Mouse (Mus musculus) macrophage (primary cell): Measurements from ENCODE around the gene Snx30. TPM values are rescaled to one million over a fixed set of nuclear protein-coding genes. Genes with fewer than 3 reads are reported as not detected.
A peak's percentile ranks its signal among the peaks of the same experiment; 100 is the strongest.

Source experiments
- H3K27ac ChIP-seq: fragments of 350-480 bp; formaldehyde crosslinking; 2 replicates; pipeline ENCODE4 v1.9.0; 2021
- H3K36me3 ChIP-seq: fragments of 350-480 bp; formaldehyde crosslinking; 2 replicates; pipeline ENCODE4 v1.9.0; 2021; ENCODE audit errors: inconsistent target
- H3K4me3 ChIP-seq: fragments of 350-480 bp; formaldehyde crosslinking; 2 replicates; pipeline ENCODE4 v1.9.0; 2021; ENCODE audit errors: inconsistent target
- H3K79me2 ChIP-seq: fragments of 350-480 bp; formaldehyde crosslinking; 2 replicates; pipeline ENCODE4 v1.9.0; 2021; ENCODE audit errors: inconsistent target
- WGBS: methylation state at CpG from one replicate; pipeline ENCODE4 v1.1.7; 2026; ENCODE audit warnings: inconsistent platforms; ENCODE audit not compliant: missing documents; 5-methylcytosine and 5-hydroxymethylcytosine counted together
- polyA plus RNA-seq: library from polyadenylated mRNA; stranded (reverse); fragments of 250-400 nt; gene quantifications from 3 replicates; pipeline ENCODE4 v1.2.4, GENCODE M21; 2018; ENCODE audit warnings: inconsistent platforms
- total RNA-seq, 78 experiments: library from RNA; depleted of rRNA; stranded (reverse); fragments of 250-400 nt; gene quantifications; 1 replicate in 9 of 78; 2 replicates in 24 of 78; 3 replicates in 43 of 78; 4 replicates in 2 of 78; pipeline ENCODE4 v1.2.4; 2018; ENCODE audit warnings: inconsistent platforms in 56 of 78

The Snx30 gene
- 100 to 1,000 TPM in 4 of 26 experiments, 10 to 100 TPM in 22; 12.5 to 112 (median 76.3) TPM for total RNA-seq (2018; cell fraction: chromatin; rRNA removed)
- 10 to 100 TPM; 10.1 to 37.3 (median 27.0) TPM for total RNA-seq (2018; cell fraction: cytosol; rRNA removed)
- 10 to 100 TPM; 17.6 to 88.8 (median 59.5) TPM for total RNA-seq (2018; cell fraction: nucleus; rRNA removed)
- 19.8 to 27.9 TPM (median 26.4 TPM) in 3 replicates for polyA plus RNA-seq

DNA sequence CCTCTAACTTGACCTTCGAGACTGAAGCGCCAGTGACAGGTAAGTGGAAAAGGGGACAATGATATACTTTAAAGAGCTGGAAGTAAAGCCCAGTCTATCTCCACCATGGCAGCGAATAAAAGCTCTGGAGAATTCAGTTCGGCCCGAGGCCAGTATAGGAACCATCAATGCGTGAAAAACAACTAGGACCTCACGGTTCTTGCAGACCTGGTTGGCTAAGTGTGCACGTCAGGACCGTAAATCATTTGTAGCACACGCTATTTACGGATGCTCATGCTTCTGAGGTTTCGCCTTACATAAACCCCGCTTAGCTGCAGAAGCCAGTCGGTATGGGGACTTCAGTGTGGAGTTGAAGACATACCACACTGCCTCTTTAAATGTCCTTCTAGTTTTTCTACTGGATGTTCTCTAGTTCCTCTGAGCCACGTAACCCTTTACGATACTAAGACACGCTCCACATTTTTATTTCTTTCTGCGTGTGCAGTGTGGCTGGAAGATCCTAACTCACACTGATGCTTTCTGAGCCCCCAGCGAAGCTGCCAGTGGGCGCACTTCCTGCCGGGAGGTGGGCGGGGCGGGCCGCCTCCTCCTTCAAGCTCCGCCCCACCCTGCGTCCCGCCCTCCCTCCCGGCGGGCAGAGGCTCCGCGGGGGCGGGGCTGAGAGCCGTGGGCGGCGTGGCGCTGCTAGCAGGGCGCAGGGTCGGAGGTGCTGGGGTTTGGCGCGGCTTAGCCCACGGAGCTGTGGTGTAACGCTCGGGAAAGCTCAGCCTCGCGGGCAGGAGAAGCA lies at the start of gene Snx30:
Gene Snx30 (plus strand): TSS at position 660 of the 787 bp plus-strand sequence.
- Histone ChIP-seq H3K4me3 (peak within 1 kb of the TSS; percentile 60), H3K36me3 (no peaks in the 10 kb centered on the region), H3K79me2 (peaks cover 42% of the 10 kb centered on the region), H3K27ac (peak within 1 kb of the TSS; percentile 96)
- WGBS, result 5% methylated on average over 32 of the region's 45 CpGs

GRCm38 (mm10) chr4:59756332-59757082 lies 49.1 kb upstream of the Snx30 start:
- Histone ChIP-seq H3K27ac (no peak overlapping the region), H3K79me2 (no peaks in the 10 kb centered on the region), H3K4me3 (no peak overlapping the region), H3K36me3 (no peaks in the 10 kb centered on the region)
- WGBS, result 95% methylated on average over 8 of the region's 9 CpGs

DNA sequence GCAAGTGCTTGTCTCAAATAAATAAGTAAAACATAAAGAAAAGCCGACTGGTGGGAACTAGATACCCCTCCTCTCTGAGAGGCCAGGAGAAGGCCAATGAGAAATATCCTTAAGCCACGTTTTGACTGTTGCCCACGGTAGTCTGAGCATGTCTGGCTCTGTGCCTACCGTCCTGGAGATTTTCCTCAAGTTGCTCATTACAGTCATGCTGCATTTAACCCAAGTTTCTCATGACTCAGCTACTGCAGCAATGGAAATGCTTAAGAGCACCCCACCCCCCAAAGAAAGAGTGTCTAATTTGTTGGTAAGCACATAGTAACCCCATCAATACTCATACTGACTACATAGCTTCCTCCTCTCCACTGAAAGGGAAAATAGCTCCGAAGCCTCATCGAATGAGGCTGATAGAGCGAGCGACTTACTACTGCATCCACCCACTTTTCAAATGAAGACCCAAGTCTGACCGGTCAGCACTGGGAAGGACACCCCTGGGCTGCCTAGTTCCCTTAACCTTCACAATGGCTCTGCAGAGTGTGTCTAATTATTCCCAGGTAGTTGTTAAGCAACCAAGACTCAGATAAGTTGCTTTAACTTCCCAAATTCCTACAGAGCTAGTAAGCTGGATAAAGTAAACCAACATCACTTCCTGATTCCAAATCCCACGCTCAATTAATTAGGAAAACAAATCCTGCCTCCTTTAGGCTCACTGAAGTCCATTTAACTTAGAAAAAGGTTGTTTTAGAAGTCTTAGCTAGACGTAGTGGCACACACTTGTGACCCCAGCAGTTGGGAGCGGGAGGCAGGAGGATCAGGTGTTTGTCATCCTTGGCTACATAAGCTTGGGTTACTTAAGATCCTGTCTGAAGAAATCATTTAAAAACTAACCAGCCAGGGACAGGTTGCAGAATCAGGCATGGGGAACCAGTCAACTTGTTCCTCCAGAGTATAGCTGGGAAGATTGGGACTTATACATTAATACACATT lies 47.9 kb upstream of the Snx30 start:
- Histone ChIP-seq H3K36me3 (no peaks in the 10 kb centered on the region), H3K27ac (no peak overlapping the region), H3K4me3 (no peak overlapping the region), H3K79me2 (no peaks in the 10 kb centered on the region)
- WGBS, result 95% methylated on average over 12 of the region's 12 CpGs

DNA sequence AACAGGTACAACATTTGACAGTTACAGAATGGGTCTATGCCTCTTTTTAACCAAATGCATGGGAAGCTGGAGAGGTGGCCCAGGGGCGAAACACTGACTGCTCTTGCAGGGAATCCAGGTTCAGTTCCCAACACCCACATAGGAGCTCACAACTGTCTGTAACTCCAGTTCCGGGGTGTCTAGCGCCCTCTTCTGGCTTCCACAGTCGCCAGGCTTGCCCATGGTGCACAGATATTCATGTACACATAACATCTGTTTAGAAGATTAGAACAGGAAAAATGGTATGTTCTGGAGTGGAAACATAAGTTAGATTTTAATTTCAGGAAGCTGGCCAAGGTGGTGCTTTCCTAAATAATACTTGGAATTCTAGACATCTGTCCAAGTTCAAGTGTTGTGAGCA lies 45.6 kb upstream of the Snx30 start:
- 92% methylated on average over 4 of the region's 4 CpGs for WGBS
- no peaks in the 10 kb centered on the region for H3K36me3 ChIP-seq

GRCm38 (mm10) chr4:59760636-59761364 lies 44.8 kb upstream of the Snx30 start:
- 69% methylated on average over 9 of the region's 10 CpGs for WGBS
- no peaks in the 10 kb centered on the region for H3K79me2 ChIP-seq
- no peak overlapping the region for H3K27ac ChIP-seq
- H3K36me3 ChIP-seq, result no peaks in the 10 kb centered on the region
- no peak overlapping the region for H3K4me3 ChIP-seq

More for the DNA sequence above, 45.6 kb upstream of the Snx30 start:
- Histone ChIP-seq H3K4me3 (no peak overlapping the region), H3K79me2 (no peaks in the 10 kb centered on the region), H3K27ac (no peak overlapping the region)

DNA sequence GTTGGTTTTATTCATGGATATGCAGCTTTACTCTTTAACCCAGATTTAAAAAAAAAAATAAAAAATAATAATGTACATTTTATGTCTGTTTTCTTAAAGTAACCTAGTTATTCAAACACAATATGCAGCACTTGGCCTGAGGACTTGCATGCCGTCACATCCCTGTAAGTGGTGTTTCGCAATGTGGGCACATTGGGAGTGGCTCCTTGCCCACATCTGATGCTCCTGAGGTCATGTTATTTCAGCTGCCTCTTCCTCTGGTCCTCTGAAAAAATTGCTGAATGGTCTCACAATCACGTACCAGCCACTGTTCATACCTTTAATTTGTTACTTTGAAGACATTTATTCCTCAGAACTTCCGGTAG lies 44.3 kb upstream of the Snx30 start:
- H3K79me2 ChIP-seq, result no peaks in the 10 kb centered on the region
- no peaks in the 10 kb centered on the region for H3K36me3 ChIP-seq
- no peak overlapping the region for H3K27ac ChIP-seq
- no peak overlapping the region for H3K4me3 ChIP-seq
- 62% methylated on average over 4 of the region's 4 CpGs for WGBS

- Histone ChIP-seq H3K79me2 (no peaks in the 10 kb centered on the region), H3K27ac (no peak overlapping the region), H3K4me3 (no peak overlapping the region), H3K36me3 (no peaks in the 10 kb centered on the region; the same call in 1 of the 2 replicates)
- WGBS, result 70% methylated on average over 6 of the region's 7 CpGs
Measured at GRCm38 (mm10) chr4:59764950-59765349, 40.7 kb upstream of the Snx30 start.

DNA sequence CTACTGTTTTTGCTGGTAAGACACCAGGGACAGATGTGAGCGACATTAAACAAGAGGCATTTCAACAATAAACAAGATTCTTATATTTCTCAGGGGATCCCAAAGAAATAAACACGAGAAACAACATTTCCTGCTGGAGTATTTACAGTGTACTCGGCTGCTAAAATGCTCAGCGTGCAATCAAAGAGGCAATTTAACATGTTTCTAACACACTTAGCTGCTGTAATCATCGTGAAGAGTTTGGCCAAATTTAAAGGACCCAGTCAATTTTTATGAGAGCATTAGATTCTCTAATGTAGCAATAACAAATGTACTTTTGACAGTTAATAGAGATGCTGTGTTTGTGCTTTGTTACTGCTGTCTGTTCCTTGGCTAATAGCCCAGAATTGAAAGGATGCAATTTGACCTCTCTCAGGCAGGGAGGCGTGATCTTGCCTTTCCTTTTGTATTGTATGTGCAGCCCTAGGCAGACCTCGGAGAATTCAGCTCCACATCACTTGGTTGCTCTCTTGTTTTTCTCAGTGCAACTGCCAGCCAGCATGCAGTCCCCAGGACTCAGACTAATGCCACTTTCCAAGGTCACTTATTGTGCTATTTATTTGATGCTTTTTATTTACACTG lies 40.1 kb upstream of the Snx30 start:
- Histone ChIP-seq H3K27ac (no peak overlapping the region), H3K79me2 (no peaks in the 10 kb centered on the region), H3K36me3 (no peaks in the 10 kb centered on the region; the same call in 1 of the 2 replicates), H3K4me3 (no peak overlapping the region)
- 57% methylated on average over 7 of the region's 7 CpGs for WGBS

- no peaks in the 10 kb centered on the region for H3K79me2 ChIP-seq
- H3K4me3 ChIP-seq, result no peak overlapping the region
- peaks cover 10% of the 10 kb centered on the region for H3K36me3 ChIP-seq
- H3K27ac ChIP-seq, result no peak overlapping the region
- WGBS, result 19% methylated on average over 2 of the region's 2 CpGs
Measured at GRCm38 (mm10) chr4:59767717-59768116, 37.9 kb upstream of the Snx30 start.

GRCm38 (mm10) chr4:59772171-59772879 lies 33.3 kb upstream of the Snx30 start:
- whole genome bisulfite sequencing, result 90% methylated on average over 15 of the region's 17 CpGs
- H3K27ac ChIP-seq, result no peak overlapping the region

DNA sequence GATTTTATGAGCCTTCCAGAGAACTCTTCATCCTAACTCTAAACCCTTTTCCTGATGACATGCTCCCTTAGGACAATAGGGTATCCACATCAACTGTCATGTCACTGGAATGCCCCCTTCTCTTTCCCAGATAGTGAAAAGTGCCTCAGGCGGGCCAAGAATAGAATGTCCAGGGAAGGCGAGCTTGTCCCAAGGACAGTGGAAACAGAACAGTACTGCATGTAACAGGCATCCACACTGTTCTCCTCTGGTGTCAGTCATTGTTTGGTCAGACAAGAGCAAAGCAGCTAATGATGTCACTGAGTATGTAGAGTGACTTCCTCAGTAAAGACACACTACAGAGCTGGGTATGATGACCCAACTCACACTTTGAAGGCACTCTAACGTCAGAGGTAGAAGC lies 27.8 kb upstream of the Snx30 start:
- Histone ChIP-seq H3K4me3 (no peak overlapping the region), H3K27ac (no peak overlapping the region), H3K36me3 (peaks cover 26% of the 10 kb centered on the region; the same call in 1 of the 2 replicates), H3K79me2 (peaks cover 85% of the 10 kb centered on the region)
- WGBS, result 83% methylated on average over 3 of the region's 3 CpGs

More at GRCm38 (mm10) chr4:59772171-59772879, 33.3 kb upstream of the Snx30 start:
- Histone ChIP-seq H3K79me2 (peaks cover 30% of the 10 kb centered on the region), H3K36me3 (peaks cover 36% of the 10 kb centered on the region), H3K4me3 (no peak overlapping the region)

GRCm38 (mm10) chr4:59780568-59780967 lies 25.1 kb upstream of the Snx30 start:
- Histone ChIP-seq H3K4me3 (no peak overlapping the region), H3K36me3 (peaks cover 3% of the 10 kb centered on the region; the same call in 1 of the 2 replicates), H3K79me2 (peaks cover 80% of the 10 kb centered on the region), H3K27ac (no peak overlapping the region)
- WGBS, result 44% methylated on average over 1 of the region's 1 CpGs
